Mouse (Mus musculus): ENCODE data around the gene Cradd.

Cradd gene

DNA sequence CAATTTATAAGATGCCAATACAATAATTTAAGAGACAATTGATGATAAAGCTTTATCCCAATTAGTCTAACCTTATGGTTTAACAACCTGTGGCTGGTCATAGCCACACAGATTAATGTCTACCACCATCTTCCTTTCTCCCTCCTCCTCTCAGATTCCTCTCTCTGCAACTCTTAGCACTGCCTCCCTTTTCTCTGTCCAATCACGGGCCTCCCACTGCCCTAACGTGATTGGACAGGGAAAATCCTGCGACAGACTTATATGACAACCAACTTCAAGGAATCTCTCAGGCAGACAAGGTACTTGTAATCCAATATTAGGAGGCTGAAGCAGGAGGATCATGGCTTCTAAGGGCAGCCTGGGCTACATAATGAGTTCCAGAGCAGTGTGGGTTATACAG lies 8.7 kb upstream of the Cradd start:
- DNase-seq (ENCODE audit: low spot score), result no peak

GRCm38 (mm10) chr10:95330375-95331363 lies 6.7 kb upstream of the Cradd start:
- DNase-seq (ENCODE audit: low spot score), result peak; percentile 24

GRCm38 (mm10) chr10:95329884-95330283 lies 6.0 kb upstream of the Cradd start:
- no peak for DNase-seq (ENCODE audit: low spot score)

DNA sequence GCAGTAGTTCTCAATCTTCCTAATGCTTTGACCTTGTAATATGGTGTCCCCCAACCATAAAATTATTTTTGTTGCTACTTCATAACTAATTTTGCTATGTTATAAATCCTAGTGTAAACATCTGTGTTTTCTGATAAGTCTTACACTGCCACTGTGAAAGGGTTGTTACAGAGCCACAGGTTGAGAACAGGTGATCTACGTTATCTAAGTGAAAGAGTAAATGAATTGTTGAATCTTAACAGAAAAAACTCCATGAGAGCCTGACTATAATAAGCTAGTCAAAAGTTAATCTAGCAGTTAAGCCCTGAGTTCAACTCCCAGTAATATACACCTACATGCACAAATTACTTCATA lies 322 bp upstream of the Cradd start:
- no peak for DNase-seq (ENCODE audit: low spot score)

DNA sequence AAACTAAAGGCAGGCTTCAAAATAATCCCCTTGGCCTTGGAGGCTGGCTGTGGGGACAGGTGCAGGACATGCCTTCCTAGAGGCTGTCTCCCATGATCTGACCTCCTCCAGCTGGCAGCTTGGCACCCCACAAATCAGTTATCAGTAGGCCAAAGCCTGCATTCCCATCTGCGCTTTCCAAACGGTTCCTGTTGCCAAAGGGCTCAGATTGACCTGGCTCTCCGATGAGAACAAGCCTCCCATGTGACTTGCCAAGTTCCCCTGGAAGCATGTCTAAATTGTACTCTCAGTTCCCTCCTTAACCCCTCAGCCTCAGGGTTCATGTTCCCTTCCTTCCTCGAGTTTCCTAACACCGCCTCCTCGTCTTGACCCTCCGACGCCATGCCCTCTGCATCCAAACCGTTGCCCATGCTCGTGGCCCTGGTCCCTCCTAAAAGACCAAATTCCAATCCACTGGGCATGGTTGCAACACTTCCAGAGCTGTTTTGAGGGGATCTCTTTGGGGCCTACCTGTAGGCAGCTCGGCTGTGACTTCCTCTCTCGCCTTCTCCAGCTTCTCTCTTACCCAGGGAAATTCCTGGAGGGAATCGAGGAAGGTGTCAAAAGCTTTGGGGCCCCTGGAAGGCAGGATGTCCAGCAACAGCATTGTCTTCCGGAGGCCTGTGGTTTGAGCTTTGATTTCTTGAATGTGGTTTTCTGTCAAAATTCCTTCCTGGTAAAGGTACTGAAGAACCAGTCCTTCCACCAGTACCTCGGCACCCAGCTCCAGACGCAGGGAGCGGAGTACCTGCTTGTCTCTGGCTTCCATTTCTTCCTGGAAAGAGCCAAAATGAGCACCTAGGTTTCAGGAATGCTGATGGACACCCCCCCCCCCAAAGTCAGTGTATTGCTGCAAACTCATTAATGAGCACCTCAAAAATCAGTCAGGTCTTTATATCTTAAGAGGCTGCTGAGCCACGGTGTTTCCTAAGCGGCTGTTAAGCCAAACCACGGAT lies 1.6 kb downstream of the Cradd start:
- DNase-seq (ENCODE audit: low spot score), result peak; percentile 86

- DNase-seq (ENCODE audit: low spot score), result no peak
Measured at GRCm38 (mm10) chr10:95319001-95319400, 4.9 kb downstream of the Cradd start.

DNA sequence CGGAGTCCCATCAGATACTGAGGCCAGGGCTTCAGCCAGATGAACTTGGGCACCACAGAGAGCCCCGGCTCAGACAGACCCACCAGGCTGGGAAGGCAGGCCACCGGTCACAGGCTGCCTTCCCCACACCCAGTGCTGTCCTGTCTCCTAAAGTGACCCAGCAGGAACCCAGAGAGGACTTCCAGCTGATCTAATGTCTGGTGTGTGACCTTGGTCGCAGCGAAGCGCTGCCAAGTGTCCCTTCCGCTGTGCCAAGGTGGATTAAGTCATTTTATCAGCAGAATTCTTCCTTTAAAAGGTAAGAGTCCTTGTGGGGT lies 5.6 kb downstream of the Cradd start:
- DNase-seq (ENCODE audit: low spot score), result no peak

DNA sequence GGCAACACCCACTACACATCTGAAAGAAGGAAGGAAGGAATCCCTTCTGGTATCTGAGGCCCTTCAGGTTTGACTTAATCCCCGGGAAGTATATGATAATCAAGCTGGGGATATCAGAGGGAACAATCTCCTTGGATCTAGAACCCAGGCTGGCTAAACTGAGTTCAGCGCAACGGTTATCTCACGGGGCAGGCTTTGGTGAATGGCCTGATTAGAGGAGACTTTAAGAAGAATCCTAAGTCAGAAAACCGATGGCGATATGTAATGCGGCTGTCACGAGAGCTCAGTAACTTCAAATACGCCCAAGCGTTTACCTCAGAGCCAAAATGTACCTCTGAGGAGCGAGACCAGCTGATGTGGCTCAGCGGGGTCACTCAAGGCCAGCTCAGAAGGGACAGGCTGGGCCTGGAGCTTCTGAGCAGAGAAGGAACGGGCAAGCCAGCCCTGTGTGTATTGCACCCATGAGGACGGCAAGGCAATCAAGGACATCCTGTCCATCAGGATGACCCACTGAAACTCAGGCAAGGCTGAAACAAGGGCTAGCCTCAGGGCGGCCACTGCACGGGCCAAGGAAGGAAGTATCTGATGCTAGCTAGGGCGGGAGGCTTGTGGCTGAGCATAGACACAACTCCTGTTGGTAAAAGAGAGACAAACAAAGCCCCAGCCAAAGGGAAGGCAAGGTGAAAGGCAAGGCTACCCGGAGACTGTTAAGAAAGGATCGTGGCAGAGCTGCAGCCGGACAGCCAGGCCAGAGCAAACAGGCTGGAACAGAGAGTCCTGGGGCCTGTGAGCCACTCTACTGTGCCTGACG lies 6.1 kb downstream of the Cradd start:
- DNase-seq (ENCODE audit: low spot score), result peak; percentile 45

DNA sequence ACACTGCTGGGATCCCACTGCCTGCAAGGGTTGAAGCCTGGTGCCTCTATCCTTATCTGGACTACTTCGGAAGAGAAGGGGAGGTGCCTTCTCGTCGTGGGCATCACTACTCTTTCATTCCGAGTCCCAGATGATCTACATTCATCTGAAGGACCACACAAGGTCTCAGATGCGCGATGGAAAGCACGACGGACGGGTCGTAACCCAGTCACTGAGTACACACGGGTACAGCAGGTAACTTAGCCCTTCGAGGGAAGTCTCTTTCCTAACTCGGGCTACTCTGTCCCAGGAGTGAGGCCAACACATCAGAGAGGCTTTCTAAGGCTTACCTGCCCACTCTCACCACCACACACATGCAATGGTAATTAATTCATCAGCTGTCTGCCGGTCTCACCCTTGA lies 6.8 kb downstream of the Cradd start:
- DNase-seq (ENCODE audit: low spot score), result no peak

DNA sequence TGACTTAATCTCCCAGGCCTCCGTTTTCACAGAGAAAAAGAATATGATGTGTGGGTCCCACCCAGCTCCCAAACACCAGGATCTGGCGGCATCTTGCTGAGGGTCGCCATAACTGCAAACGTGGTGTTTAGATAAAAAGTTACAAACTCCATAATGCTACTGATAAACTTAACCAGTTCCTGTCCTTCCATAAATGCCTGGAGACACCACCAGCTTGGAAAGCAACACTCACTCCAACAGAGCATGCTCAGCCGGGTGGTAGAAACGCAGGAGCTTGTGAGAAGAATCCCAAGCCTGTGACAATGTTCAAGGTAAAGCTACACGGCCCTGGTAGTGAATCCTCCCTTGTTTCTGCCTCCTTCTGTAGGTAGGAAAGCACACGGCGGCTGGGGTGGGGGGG lies 7.3 kb downstream of the Cradd start:
- no peak for DNase-seq (ENCODE audit: low spot score)

DNA sequence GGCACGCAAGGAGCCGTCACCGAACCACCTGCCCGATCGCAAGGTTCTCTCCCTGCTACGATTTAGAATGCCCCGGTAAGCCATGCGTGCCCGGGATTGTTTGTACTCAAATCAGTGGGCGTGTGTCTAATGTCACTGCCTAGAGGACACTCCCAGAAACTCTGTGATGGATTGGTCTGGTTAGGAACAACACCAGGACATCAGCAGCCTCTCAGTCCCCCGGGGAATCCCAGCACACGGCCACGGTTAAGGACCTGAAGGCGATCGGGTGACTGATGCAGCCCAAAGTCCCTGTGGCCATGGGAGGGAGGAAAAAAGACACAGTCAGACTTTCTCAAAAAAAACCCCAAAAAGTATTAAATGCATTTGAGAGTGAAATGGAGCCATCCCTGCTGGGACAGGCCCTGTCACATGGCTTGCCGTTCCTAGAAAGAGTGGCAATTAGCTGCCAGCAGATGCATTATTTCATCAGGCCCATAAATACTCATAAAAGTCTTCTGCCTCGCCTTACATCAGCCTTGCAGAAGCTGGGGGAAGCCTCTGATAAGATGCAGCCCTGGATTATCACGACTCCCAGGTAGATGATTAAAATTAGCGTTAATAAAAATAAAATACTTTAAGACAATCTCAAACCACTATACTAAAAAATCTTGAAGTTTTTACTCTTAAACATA lies 8.0 kb downstream of the Cradd start:
- DNase-seq (ENCODE audit: low spot score), result no peak

DNA sequence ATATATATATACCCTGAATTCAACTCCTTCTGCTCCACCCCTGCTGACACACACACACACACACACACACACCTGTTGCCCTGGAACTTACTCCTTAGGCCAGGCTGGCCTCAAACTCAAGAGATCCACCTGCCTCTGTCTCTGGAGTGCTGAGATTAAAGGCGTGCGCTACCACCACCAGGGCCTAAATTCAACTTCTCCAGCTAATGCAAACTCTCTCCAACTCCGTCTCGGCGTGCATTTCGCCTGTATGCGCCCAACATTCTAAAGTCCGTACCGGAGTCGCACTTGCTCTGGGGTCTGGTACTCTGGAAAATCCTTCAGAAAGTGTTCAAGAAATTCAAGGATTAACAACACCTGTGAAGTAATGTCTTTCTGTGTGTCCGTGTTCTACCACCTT lies 8.6 kb downstream of the Cradd start:
- no peak for DNase-seq (ENCODE audit: low spot score)

GRCm38 (mm10) chr10:95314019-95314418 lies 9.9 kb downstream of the Cradd start:
- DNase-seq (ENCODE audit: low spot score), result no peak

DNA sequence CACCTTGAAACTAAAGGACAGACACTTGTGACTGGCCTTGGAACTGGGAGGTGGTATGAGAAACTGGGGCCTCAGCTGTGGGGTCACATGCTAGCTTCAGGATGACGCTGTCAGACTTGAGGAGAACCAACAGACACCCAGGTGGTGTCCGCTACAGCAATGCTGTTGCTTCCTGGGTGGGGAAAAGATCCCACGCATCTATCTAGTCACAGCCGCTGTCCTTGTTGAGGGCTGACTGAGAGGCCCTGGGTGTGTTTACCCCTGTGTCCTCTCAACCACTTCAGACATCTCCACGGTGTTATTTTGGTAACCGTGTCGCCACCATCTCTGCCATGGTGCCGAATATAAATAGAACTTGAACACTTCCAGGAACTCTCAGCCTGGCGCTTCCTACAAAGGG lies 10.4 kb downstream of the Cradd start:
- DNase-seq (ENCODE audit: low spot score), result no peak

GRCm38 (mm10) chr10:95310688-95311441 lies 13.1 kb downstream of the Cradd start:
- no peak for DNase-seq (ENCODE audit: low spot score)

DNA sequence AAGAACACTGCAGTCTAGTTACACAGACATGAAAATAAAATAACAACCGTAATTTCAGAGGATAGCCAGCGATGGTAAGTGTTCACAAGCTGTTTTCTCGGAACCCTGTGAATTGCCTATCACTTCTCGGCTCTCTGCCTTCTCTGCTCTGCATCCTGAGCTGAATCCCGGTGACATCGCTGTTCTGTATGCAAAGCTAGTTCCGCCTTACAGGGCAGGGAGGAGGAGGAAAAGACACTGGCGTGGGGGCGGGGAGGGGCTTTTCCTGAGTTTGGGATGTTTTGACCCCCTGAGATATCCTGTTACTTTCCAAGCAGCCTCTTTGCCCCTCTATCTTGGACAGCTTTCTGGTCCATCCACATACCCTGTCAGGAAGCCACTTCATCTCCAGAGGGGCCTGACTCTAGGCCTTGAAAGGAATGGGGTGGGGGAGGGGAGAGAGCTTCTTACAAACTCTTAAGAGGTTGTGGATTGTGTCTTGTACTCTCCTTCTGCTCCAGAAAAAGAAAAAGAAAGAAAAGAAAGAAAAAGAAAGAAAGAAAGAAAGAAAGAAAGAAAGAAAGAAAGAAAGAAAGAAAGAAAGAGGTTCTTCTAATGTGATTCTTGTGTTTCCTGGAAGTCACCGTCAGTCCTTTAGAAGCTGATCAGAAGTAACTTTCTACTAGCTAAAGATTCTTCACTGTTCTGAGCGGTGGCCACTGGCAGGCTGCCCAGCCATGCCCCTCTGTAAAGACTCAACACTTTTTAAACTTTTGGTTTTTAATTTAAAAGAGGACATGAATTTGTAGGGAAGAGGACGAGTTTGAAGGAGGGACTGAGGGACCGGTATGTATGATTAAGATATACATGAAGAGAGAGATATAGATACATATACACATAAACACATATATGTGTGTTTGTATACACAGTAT lies 14.3 kb downstream of the Cradd start:
- no peak for DNase-seq (ENCODE audit: low spot score)

DNA sequence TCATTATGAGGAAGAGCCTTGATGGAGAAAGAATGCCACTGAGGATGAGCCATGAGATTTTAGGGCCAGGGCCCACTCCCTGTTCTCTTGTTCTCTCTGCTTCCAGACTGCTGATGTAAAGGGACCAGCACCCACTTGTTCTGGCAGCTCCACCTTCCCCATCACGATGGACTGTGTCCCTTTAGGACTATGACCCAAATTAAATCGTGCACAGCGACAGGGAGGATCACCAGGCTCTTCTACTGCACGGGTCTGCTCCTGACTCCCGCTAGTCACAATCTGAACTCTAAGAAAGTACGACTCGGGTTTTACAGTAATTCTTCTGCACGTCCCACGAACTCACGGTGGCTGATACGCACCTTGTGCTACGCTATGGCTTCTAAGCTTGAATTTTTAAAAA lies 14.9 kb downstream of the Cradd start:
- DNase-seq (ENCODE audit: low spot score), result no peak

- DNase-seq (ENCODE audit: low spot score), result no peak
Measured at GRCm38 (mm10) chr10:95307916-95308315, 16.0 kb downstream of the Cradd start.

DNA sequence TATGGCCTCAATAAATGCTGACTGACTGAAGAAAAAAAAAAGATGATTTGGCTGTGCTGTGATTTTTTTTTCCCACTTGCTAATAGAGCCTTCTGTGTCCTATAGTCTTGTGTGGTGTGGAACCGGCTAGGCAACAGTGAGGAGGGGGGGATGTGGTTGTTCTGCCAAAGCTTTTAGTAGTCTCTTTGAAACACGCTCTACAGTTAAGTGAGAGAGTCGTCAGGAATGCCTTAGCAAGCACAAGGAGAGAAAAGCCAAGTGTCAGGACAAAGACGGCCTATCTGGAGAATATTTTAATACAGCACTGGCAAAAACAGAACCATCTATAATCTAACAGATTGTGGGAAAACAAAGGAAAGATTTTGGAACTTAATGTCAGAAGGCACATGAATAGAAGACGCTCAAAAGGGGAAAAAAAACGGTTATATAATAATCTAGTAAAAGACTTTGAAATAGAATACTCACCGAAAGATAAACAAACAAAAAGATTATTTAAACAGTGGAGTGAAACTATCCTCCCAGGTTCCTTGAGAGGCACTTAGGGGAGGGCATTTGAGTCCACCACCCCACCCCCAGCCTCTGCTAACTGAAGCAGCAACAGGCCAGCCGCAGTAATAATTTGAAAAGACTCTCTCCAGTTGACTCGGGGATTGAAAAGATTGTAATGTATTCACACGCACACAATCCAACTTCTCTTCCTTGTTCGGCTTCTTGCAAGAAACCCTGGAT lies 16.9 kb downstream of the Cradd start:
- no peak for DNase-seq (ENCODE audit: low spot score)

Measured in adipocyte (in vitro differentiated cells).